Mouse (Mus musculus) embryonic fibroblast, embryonic 13.5 days (primary cell): Measurements from ENCODE around the gene Arid5b. TPM values are rescaled to one million over a fixed set of nuclear protein-coding genes. Genes with fewer than 3 reads are reported as not detected.
A peak's percentile ranks its signal among the peaks of the same experiment; 100 is the strongest.

Experiments used
- H3K27ac ChIP-seq: 2 replicates; pipeline ENCODE4 v1.5.1; 2012; ENCODE audit warnings: low read length, control low read depth, inconsistent platforms; ENCODE audit not compliant: insufficient read depth
- H3K4me1 ChIP-seq: 2 replicates; pipeline ENCODE4 v1.6.1; 2011; ENCODE audit warnings: low read length; ENCODE audit not compliant: control insufficient read depth, insufficient read depth
- H3K4me3 ChIP-seq: 2 replicates; pipeline ENCODE4 v1.5.1; 2011; ENCODE audit warnings: mild to moderate bottlenecking, control low read depth, low read length; ENCODE audit not compliant: insufficient read depth
- CTCF ChIP-seq: IDR thresholded peaks from 2 replicates; pipeline ENCODE4 v1.5.1; 2011; ENCODE audit warnings: mild to moderate bottlenecking, control low read depth, low read length, moderate library complexity, borderline replicate concordance; ENCODE audit not compliant: insufficient read depth
- POLR2A ChIP-seq: IDR thresholded peaks from 2 replicates; pipeline ENCODE4 v1.6.1; 2011; ENCODE audit warnings: low read depth, mild to moderate bottlenecking, control low read depth, low read length, moderate library complexity
- polyA plus RNA-seq: library from polyadenylated mRNA; stranded (reverse); fragments of >200 nt; gene quantifications from 2 replicates; pipeline ENCODE4 v1.2.4, GENCODE M21; 2011; ENCODE audit warnings: low read depth; ENCODE audit not compliant: missing spikeins, insufficient read length

The Arid5b gene
- polyA plus RNA-seq, 1 experiment, result 80.2 TPM

GRCm38 (mm10) chr10:68125919-68126550, 152.5 kb downstream of the Arid5b start:
- no peak overlapping the region for H3K4me3 ChIP-seq
- peaks cover 11% of the 10 kb centered on the region for H3K4me1 ChIP-seq
- TF ChIP-seq POLR2A (no peak), CTCF (no peak)
- H3K27ac ChIP-seq, result no peak overlapping the region

GRCm38 (mm10) chr10:68124985-68125384, 153.6 kb downstream of the Arid5b start:
- TF ChIP-seq CTCF (no peak), POLR2A (no peak)
- Histone ChIP-seq H3K4me1 (peaks cover 5% of the 10 kb centered on the region), H3K27ac (no peak overlapping the region), H3K4me3 (no peak overlapping the region)

GRCm38 (mm10) chr10:68123446-68123845, 155.1 kb downstream of the Arid5b start:
- H3K4me1 ChIP-seq, result peaks cover 5% of the 10 kb centered on the region; the same call in 1 of the 2 replicates
- TF ChIP-seq POLR2A (no peak), CTCF (no peak)
- no peak overlapping the region for H3K27ac ChIP-seq
- H3K4me3 ChIP-seq, result no peak overlapping the region

GRCm38 (mm10) chr10:68121960-68122359, 156.6 kb downstream of the Arid5b start:
- Histone ChIP-seq H3K4me3 (no peak overlapping the region), H3K27ac (no peak overlapping the region), H3K4me1 (no peaks in the 10 kb centered on the region)
- TF ChIP-seq CTCF, result no peak

- Histone ChIP-seq H3K4me1 (no peaks in the 10 kb centered on the region), H3K4me3 (no peak overlapping the region), H3K27ac (no peak overlapping the region)
- TF ChIP-seq CTCF, result no peak
- TF ChIP-seq POLR2A, result no peak
Observed at GRCm38 (mm10) chr10:68121251-68121650, 157.3 kb downstream of the Arid5b start.

- Histone ChIP-seq H3K4me1 (no peaks in the 10 kb centered on the region), H3K27ac (no peak overlapping the region), H3K4me3 (no peak overlapping the region)
- TF ChIP-seq POLR2A (no peak), CTCF (no peak)
Observed at GRCm38 (mm10) chr10:68120011-68120410, 158.5 kb downstream of the Arid5b start.

GRCm38 (mm10) chr10:68119285-68119684, 159.3 kb downstream of the Arid5b start:
- no peak overlapping the region for H3K4me3 ChIP-seq
- H3K27ac ChIP-seq, result no peak overlapping the region
- TF ChIP-seq CTCF, result no peak
- TF ChIP-seq POLR2A, result no peak
- H3K4me1 ChIP-seq, result no peaks in the 10 kb centered on the region

GRCm38 (mm10) chr10:68114955-68115354, 163.6 kb downstream of the Arid5b start:
- Histone ChIP-seq H3K4me1 (0 out of 2 replicates have a peak, but pooled peaks cover 2% of the 10 kb centered on the region), H3K4me3 (no peak overlapping the region), H3K27ac (no peak overlapping the region)
- no peak for TF ChIP-seq POLR2A
- TF ChIP-seq CTCF, result no peak

- Histone ChIP-seq H3K4me3 (no peak overlapping the region), H3K27ac (no peak overlapping the region), H3K4me1 (0 out of 2 replicates have a peak, but pooled peaks cover 2% of the 10 kb centered on the region)
- TF ChIP-seq POLR2A (no peak), CTCF (no peak)
Observed at GRCm38 (mm10) chr10:68113645-68114044, 164.9 kb downstream of the Arid5b start.

- no peak overlapping the region for H3K4me3 ChIP-seq
- H3K4me1 ChIP-seq, result 0 out of 2 replicates have a peak, but pooled peaks cover 2% of the 10 kb centered on the region
- 0 out of 2 replicates have a peak overlapping the region, but pooled peaks have one; percentile 17 for H3K27ac ChIP-seq
- TF ChIP-seq POLR2A (no peak), CTCF (no peak)
Observed at GRCm38 (mm10) chr10:68112983-68113382, 165.6 kb downstream of the Arid5b start.
